Mouse (Mus musculus): ENCODE data around the gene Dnaaf1.

Dnaaf1 gene

DNA sequence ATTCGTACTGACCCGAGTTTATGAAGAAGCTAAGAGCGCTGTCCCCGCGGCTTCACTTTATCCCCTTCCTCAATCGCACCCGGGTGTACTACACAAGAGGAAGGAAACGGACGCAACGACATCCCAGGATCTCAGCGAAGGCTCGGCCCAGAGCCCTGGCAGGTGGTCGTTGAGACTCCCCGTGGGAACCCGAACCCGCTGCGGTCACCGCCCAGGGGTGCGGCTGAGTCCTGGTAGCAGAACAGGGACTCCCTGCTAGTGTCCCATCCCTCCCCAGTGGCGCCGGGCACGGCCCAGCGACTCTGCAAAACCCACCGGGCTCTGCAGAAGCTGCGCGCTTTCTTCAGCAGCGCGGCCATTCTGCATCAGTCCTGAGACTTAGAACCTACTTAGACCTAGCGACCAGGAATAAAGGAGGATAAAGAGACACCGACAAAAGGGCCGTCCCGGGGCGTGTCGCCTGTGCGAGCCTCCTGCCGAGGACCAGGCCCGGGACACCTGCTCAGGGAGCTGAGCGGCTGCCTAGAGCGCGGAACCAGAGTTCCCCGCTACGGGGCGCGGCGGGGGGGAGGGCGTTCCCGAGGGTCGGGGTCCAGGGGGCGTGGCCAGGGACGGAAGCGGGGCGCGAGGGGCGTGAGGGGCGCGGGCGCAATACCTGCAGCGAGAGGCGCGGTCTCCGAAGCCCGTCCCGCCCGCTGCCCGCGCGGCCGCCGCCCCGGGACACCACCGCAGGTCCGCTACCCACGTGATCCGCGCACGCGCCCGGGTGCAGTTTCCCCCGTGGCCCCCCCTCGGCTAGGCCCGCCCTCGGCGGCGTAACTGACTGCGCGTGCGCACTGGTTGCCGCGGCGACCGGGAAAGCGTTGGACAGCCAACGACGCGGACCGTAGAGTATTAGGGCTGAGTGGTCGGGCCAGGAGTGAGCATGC is at the start of gene Dnaaf1, which contains the start of gene Hsdl1:
Gene Dnaaf1, plus strand, starts transcription at position 799 of the 929 bp plus-strand sequence.
Gene Hsdl1, minus strand, starts transcription at position 747 of the 929 bp plus-strand sequence.
- peak; percentile 97 for DNase-seq

GRCm38 (mm10) chr8:119528762-119529161 is 46.3 kb upstream of the Dnaaf1 start:
- DNase-seq, result no peak

- DNase-seq, result no peak
Measured at GRCm38 (mm10) chr8:119530937-119531336, 44.1 kb upstream of the Dnaaf1 start.

- no peak for DNase-seq
Measured at GRCm38 (mm10) chr8:119531397-119531796, 43.6 kb upstream of the Dnaaf1 start.

- DNase-seq, result no peak
Measured at GRCm38 (mm10) chr8:119531973-119532372, 43.1 kb upstream of the Dnaaf1 start.

DNA sequence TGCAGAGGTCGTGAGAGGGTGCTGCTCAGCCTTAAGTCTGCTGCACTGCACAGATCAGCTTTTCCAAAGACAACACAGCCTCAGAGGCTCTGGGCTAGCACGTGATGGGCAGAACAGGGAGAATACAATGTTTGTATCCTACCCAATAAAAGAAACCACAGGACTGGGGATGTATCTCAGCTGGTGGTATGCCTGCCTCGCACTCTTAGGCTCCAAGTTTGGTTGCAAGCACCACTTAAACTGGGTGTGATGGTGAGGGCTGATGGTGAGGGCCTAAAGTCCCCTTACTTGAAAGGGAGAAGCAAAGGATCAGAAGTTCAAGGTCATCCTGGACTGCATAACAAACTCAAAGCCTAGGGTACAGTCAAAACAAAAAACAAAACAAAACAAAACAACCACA is 30.4 kb upstream of the Dnaaf1 start:
- DNase-seq, result no peak

- DNase-seq, result no peak
Measured at GRCm38 (mm10) chr8:119545180-119545579, 29.9 kb upstream of the Dnaaf1 start.

GRCm38 (mm10) chr8:119545791-119546190 is 29.2 kb upstream of the Dnaaf1 start:
- DNase-seq, result no peak

DNA sequence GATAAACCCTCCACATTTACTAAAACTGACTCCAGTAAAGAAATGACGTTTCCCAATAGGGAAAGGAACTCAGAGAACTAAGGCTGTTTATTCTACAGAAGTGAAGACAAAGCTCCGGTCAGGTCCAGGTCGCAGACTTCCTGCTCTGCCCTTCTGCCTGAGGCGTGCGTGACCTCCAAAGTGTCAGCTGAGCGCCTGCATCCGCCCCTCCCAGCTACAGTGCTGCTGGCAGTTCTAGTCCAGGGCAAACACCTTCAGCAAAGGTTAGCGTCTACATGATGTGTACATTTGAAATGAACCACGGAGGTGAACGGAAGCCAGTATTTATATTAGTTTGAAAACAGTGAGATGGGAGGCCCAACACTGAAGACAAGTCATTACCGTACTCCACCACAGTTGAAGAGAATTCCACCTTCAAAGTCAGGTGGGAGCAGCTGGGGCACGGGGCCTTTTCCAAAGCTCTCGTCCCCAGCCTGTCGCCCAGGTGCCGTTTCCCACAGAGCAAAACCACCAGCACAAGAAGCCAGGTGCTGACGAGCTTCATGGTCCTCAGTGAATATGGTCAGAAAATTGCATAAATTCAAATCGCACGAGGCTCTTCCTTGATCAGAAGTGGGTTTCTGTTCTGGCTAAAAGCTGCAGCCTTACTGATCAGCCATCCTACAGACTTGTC is 27.9 kb upstream of the Dnaaf1 start:
- DNase-seq, result no peak

- no peak for DNase-seq
Measured at GRCm38 (mm10) chr8:119548560-119549113, 26.4 kb upstream of the Dnaaf1 start.

DNA sequence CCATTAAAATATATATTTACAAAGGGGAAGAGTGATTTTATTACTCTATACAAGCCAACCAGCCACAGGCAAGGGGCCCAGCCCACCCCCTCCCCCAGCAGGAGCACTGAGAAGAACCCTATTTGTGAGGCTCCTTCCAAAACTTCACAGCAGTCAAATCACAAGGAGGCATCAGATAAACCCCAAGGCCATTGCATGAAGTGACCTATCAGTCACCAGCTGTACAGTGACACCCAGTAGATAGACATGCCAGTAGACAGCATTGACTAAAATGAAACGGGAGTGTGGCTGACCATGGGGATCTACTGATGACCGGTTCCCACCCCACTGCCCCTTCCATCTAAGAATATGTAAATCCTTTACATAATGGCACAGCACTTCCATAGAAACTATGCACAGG is 22.1 kb upstream of the Dnaaf1 start:
- no peak for DNase-seq

GRCm38 (mm10) chr8:119555861-119556260 is 19.2 kb upstream of the Dnaaf1 start:
- DNase-seq, result no peak

DNA sequence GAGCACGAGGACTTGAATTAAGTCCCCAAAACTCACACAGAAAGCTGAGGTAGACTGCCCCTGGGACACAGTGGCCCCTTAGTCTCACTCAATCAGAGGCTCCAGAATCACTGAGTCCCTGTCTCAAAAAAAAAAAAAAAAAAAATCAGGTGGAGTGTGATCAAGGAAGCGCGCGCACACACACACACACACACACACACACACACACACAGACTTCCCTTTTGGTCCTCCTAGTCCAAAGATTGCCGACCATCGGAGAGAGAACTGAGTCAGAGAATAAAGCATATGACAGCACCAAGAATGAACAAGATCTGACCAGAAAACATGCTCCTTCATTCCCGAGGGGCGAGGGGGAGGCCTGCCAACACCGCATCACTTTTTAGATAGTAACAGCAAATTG is 17.9 kb upstream of the Dnaaf1 start:
- DNase-seq, result no peak

GRCm38 (mm10) chr8:119557821-119558602 is 17.0 kb upstream of the Dnaaf1 start:
- DNase-seq, result no peak

- DNase-seq, result peak; percentile 98
Measured at GRCm38 (mm10) chr8:119558603-119559401, 16.2 kb upstream of the Dnaaf1 start, which contains the start of gene Mbtps1. Gene Mbtps1, minus strand, starts transcription at chr8:119558735.

GRCm38 (mm10) chr8:119559402-119559720 is 15.7 kb upstream of the Dnaaf1 start:
- no peak for DNase-seq

GRCm38 (mm10) chr8:119563849-119564251 is 11.2 kb upstream of the Dnaaf1 start:
- no peak for DNase-seq

- DNase-seq, result no peak
Measured at GRCm38 (mm10) chr8:119566367-119566766, 8.7 kb upstream of the Dnaaf1 start.

DNA sequence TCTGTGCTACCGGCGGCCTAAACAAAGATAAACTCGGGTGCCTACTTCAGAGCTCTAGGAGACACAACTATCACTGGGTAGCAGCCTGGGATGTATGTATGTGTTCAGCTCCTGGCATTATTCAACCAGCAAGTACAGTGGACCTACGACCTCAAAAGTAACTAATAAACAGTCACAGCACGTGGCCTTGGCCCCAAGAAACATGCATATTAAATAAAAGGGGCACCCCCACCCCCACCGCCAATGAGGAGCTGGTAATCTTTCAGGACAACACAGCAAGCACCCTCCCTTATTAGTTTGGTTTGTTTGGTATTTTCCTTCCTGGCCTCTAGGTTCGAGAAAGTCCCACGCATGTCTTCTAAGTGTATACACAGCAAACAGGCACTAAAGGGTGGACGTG is 6.8 kb upstream of the Dnaaf1 start:
- no peak for DNase-seq

- no peak for DNase-seq
Measured at GRCm38 (mm10) chr8:119568951-119569350, 6.1 kb upstream of the Dnaaf1 start.

GRCm38 (mm10) chr8:119569881-119570280 is 5.2 kb upstream of the Dnaaf1 start:
- DNase-seq, result no peak

DNA sequence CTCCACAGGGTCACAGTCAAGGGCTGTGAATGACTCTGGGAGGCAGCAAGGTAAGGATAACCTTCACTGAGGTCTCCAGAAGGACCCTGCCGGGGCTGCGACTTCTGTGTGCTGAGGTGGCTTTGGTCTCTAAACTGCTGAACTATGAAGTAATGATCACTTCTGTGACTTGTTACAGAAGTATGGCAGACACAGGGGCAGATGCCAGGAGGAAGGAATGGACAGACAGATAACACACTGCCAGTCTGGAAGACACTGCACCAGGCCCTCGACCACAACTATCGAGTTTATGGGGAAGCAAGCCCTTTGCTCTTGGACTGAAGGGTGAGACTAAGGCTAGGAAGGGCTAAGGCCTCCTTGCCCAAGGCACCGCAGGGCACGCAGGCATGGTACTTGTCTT is 3.9 kb upstream of the Dnaaf1 start:
- DNase-seq, result no peak

All from cerebellum, adult 8-10 months (tissue).